Mouse (Mus musculus) E14TG2a.4 (cell line): ENCODE measurements around the gene Ddit4.

ENCODE experiments used
- CTCF ChIP-seq: conservative IDR thresholded peaks from 2 replicates; pipeline ENCODE4 v1.5.1; 2014; ENCODE audit warnings: low read length
- NANOG ChIP-seq: IDR thresholded peaks from 2 replicates; pipeline ENCODE4 v1.6.1; 2014; ENCODE audit warnings: borderline replicate concordance, low read length, mixed read lengths
- POU5F1 ChIP-seq: IDR thresholded peaks from 2 replicates; pipeline ENCODE4 v1.6.1; 2014; ENCODE audit warnings: low read length, borderline replicate concordance

GRCm38 (mm10) chr10:59902606-59902990, 49.0 kb downstream of the Ddit4 start:
- TF ChIP-seq CTCF (no peak), POU5F1 (no peak), NANOG (no peak)
